Mouse (Mus musculus): ENCODE data around the gene Tasp1.
"Not testable (repeated sequence)": the region's sequence is repeated elsewhere in the genome, so short reads cannot be mapped to it uniquely, and the experiment has no call there.

Gene Tasp1

DNA sequence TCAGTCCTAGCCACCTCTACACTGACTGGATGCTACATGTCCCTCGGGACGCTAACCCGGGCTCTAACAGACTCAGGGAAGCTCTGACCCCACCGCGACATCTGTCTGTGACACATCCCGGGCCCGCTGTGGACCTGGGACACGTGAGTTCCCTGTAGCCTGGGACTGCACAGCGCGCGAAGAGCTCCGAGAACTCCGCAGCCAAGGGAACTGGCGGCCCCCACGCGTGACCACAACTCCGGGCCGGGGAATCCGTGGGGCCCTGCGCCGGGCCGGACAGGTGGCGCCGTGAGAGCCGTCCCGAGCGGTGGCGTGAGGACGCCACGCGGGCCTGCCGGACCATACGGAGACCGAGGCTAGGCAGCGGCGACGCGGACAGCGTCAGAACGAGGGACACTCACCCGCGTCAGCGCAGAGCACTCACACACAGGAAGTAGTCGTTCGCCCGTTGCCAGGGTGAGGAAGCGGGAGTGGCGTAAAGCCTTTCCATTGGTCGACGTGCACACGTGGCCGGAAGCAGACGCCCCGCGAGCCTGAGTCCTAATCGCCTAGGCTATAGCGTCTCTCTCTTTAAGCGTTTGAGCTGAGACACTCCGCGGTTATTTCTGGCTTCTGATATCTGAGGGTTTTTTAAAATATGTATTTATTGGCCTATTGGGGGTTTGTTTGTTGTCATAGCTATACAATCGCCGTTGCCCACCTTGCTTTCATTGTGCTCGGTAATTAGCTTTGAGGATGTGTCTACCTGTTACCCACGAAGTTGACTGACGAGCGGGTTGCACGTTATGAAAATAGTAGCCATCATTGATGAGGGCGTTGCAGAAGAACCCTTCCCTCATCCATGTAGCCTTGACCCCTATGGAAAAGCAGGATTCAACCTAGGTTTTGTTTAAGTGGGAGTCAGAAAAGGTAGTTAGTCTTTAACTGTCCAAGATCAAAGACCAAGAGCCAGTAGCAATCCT lies at the start of gene Tasp1:
Gene Tasp1, minus strand, starts transcription at position 453 of the 962 bp plus-strand sequence.
- peak; percentile 91 for DNase-seq (ENCODE audit: extremely low spot score, low spot score)

GRCm38 (mm10) chr2:140113851-140114250 lies 47.2 kb upstream of the Tasp1 start:
- no peak for DNase-seq (ENCODE audit: extremely low spot score, low spot score)

DNA sequence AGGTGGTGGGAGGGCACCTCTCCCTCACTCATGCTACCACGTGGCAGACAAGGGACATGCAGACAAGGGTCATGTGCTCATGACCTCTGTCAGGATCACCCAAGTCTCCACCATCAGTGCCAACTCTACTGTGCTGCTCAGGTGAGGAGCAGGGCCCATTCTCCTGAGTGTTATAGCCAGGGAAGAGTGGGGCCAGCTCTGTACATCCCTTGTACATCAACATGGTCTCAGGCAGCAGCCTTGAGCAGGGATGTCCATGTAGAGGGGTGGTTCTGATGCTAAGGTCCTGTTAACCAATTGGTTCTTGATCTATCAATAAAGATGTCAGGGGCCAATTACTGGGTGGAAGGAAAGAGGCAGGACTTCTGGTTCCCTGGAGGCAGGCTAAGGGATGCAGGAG lies 42.3 kb upstream of the Tasp1 start:
- no peak for DNase-seq (ENCODE audit: extremely low spot score, low spot score)

DNA sequence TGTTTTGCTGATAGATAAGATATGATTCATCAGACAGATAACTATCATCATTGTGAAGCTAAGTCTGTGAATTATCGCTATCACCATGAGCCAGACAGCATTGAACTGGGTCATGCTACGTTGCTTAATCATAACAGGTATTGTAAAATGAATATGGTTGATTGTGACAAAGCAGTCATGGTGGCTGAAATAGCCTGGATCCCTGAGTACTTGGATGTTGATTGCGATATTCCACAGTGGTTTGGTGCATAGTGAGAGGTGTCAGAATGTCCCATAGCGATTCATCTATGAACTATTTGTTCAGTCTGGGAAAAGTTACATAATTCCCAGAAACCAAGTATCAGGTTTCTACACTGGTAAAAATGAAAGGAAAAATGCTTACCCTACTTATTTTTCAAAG lies 41.0 kb upstream of the Tasp1 start:
- no peak for DNase-seq (ENCODE audit: extremely low spot score, low spot score)

DNA sequence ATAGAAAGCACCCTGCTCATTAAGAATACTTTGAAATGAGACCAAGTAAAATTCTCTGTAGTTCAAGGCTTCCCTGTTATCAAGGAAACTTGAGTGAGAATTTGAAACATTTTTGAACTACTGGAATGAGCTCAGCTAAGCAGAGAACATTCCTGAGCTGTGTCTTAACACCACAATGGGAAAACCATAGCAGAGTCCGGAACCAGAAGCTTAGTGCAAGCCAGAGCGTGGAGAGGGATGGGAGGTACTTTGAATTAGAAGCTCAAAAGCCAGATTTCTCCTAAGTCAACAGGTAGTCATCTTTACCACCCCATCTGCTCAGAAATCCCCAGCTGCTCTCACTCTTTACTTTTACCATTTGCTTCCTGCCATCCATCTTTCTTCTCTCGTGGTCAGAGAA lies 38.3 kb upstream of the Tasp1 start:
- no peak for DNase-seq (ENCODE audit: extremely low spot score, low spot score)

- no peak for DNase-seq (ENCODE audit: extremely low spot score, low spot score)
Observed at GRCm38 (mm10) chr2:140100551-140101474, 34.2 kb upstream of the Tasp1 start.

DNA sequence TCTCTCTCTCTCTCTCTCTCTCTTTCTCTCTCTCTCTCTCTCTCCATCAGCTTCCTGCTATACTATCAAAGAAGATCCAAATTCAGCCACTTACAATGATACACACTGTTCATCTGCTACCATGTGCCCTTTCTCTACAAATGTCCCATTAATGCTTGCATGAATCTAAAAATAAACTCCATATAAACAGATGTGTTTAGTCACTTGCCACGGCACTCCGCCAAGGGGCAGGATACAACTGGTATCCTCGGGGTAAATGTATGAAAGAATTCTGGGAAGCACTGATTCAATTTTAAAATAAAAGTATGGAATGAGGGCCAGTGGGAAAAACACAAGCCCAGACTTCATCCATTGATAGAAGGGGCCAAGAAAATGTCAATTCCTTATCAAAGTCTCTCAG lies 33.4 kb upstream of the Tasp1 start:
- DNase-seq (ENCODE audit: extremely low spot score, low spot score): no peak

DNA sequence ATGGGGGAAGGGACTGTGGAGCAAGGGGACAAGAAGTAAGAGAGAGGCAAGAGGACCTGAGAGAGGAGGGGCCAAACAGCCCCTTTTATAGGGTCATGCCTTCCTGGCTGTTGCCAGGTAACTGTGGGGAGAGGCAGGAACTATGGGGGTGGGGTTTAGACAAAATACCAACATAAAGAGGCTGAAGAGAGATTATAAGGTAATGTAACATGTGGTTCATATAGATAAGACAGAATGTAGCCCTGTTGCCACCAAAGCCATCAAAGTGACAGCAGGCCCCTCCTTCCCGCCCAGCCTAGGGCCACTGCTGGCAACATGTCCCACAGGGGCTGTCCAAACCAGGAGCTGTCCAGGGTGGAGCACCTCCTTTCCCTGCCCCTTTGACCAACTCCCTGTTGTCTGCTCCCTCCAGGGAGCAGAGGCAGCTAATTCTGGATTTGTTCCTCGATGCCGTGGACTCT lies 30.6 kb upstream of the Tasp1 start:
- DNase-seq (ENCODE audit: extremely low spot score, low spot score): no peak

DNA sequence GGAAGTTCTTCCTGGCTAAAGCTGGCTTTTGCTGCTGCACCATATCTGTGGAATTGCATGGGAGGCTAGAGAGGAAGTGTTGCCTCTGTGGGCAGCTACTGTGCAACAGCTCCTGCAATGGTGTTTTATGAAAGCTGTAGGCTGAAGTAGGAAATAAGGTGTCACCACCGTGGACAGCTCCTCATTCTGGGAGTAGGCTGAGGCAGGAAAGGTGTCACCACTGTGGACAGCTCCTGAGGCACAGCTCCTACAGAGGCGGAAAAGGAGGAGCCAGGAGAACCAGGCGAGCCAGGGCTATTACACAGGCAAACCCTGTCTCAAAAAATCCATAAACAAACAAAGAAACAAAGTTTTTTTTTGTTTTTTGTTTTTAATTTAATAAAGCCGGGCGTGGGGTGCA lies 29.4 kb upstream of the Tasp1 start:
- no peak for DNase-seq (ENCODE audit: extremely low spot score, low spot score)

DNA sequence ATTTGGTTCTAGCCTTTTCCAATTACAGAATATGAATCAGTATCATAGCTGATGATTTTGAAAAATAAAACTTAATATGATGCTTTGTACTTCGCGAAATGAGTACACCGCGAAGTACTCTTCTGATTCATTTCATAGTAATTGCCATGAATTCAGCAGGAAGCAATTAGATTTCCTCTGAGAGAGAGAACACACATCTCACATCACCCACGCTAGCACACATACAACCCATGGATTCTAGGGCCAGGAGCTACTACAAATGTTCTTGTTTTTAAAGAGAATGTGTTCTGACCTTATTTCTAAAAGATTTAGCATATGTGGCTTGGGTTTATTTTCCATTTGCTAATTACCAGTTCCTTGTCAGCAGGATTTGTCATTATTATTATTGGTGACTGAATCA lies 26.8 kb upstream of the Tasp1 start:
- DNase-seq (ENCODE audit: extremely low spot score, low spot score): no peak

GRCm38 (mm10) chr2:140084245-140084644 lies 17.6 kb upstream of the Tasp1 start:
- DNase-seq (ENCODE audit: extremely low spot score, low spot score): no peak

GRCm38 (mm10) chr2:140080747-140081577 lies 14.4 kb upstream of the Tasp1 start:
- DNase-seq (ENCODE audit: extremely low spot score, low spot score): no peak

DNA sequence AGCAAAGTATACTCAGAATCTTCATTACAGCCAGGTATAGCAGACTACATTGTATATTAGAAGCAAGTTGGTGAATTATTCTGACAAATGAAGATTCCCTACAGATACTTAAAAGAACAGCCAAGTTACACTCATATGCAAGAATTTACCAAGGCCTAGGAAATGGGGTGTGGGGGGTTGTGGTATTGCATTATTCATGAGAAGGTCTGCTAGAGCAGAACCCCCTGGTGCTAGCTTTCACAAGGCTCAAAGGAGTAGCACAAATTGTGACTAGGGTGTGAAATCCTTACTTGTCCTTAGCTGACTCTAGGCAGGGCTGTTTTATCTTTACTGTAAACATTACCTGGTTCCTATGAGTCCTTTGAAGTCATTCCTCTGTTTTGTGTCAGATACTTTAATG lies 12.7 kb upstream of the Tasp1 start:
- not testable (repeated sequence) for DNase-seq (ENCODE audit: extremely low spot score, low spot score)

DNA sequence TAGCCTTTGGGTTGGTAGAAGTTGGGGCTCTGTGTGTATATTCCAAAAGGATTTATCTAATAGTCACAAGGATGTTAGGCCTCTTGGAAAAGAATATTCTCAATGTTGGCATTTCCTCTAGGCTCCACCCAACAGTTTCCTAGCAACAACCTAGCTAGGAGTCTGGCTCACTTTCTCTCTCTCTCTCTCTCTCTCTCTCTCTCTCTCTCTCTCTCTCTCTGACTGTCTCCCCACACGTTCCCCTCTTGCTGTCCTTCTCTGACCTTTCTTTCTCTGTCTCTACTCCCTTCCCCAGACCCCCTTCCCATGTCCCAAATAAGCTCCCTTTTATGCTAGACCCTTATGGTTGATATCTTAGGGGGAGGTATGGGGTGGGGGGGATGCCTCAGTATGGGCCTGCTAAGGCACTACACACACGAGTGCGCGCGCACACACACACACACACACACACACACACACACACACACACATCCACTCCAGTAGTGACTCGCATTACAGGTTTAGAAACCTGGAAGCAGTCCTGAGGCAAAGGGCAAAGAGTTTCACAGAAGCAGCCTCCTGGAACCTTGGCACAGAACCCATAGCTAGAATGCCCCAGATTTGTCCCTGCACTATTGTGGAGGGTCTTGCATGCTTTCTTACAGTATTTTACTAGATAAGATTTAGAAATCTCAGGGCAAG lies 12.1 kb upstream of the Tasp1 start:
- no peak for DNase-seq (ENCODE audit: extremely low spot score, low spot score)

- peak; percentile 15 for DNase-seq (ENCODE audit: extremely low spot score, low spot score)
Observed at GRCm38 (mm10) chr2:140077476-140077875, 10.9 kb upstream of the Tasp1 start.

DNA sequence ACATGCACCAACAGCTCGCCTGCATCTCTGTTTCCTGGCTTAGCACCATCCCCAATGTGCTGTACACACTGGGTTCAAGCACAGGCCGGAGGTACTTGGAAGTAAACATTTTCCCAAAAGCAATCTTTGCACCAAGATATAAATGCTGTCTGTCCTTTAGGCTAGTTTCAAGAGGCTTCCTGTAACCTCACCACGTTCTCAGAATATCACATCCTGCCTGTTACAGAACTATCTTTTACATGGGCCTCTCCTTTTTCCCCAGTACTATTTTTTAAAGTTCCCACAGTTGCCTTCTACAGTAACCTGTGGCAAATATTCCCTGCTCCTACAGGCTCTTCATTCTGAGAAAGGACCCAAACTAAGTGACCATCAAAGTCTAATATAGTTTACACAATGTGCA lies 8.5 kb upstream of the Tasp1 start:
- no peak for DNase-seq (ENCODE audit: extremely low spot score, low spot score)

GRCm38 (mm10) chr2:140067516-140067915 lies 911 bp upstream of the Tasp1 start:
- DNase-seq (ENCODE audit: extremely low spot score, low spot score): no peak

GRCm38 (mm10) chr2:140065676-140066075 lies 929 bp downstream of the Tasp1 start:
- no peak for DNase-seq (ENCODE audit: extremely low spot score, low spot score)

- DNase-seq (ENCODE audit: extremely low spot score, low spot score): no peak
Observed at GRCm38 (mm10) chr2:140061481-140061880, 5.1 kb downstream of the Tasp1 start.

GRCm38 (mm10) chr2:140060092-140060867 lies 6.3 kb downstream of the Tasp1 start:
- DNase-seq (ENCODE audit: extremely low spot score, low spot score): no peak
